Mouse (Mus musculus) megakaryocyte, embryonic 14.5 days (primary cell): ENCODE results near the gene Babam2. TPM values are rescaled to one million over a fixed set of nuclear protein-coding genes. Genes with fewer than 3 reads are reported as not detected.

ENCODE experiments used
- H3K27me3 ChIP-seq: replicated peaks from 2 replicates; pipeline ENCODE3; 2012; ENCODE audit warnings: inconsistent platforms
- H3K36me3 ChIP-seq: replicated peaks from 2 replicates; pipeline ENCODE3; 2012; ENCODE audit warnings: low read length, inconsistent platforms, mixed read lengths
- H3K4me1 ChIP-seq: 2 replicates; pipeline ENCODE4 v1.6.1; 2012; ENCODE audit warnings: inconsistent platforms
- H3K4me3 ChIP-seq: replicated peaks from 2 replicates; pipeline ENCODE3; 2012; ENCODE audit warnings: moderate library complexity, mild to moderate bottlenecking, inconsistent platforms
- H3K9me3 ChIP-seq: 2 replicates; pipeline ENCODE4 v1.6.1; 2012; ENCODE audit warnings: inconsistent platforms
- FLI1 ChIP-seq: IDR thresholded peaks from 2 replicates; pipeline ENCODE4 v1.6.1; 2012; ENCODE audit warnings: low read length, inconsistent platforms, mixed read lengths
- GATA1 ChIP-seq: IDR thresholded peaks from 3 replicates; pipeline ENCODE4 v1.6.1; 2012; ENCODE audit warnings: mixed read lengths, low read length, inconsistent platforms, borderline replicate concordance
- polyA plus RNA-seq: library from polyadenylated mRNA; stranded (reverse); fragments of >175 nt; gene quantifications from 2 replicates; pipeline ENCODE4 v1.2.3, GENCODE M21; 2012; ENCODE audit warnings: low replicate concordance; ENCODE audit not compliant: insufficient read depth

Babam2 gene
- polyA plus RNA-seq, 1 experiment, result 87.2 TPM

DNA sequence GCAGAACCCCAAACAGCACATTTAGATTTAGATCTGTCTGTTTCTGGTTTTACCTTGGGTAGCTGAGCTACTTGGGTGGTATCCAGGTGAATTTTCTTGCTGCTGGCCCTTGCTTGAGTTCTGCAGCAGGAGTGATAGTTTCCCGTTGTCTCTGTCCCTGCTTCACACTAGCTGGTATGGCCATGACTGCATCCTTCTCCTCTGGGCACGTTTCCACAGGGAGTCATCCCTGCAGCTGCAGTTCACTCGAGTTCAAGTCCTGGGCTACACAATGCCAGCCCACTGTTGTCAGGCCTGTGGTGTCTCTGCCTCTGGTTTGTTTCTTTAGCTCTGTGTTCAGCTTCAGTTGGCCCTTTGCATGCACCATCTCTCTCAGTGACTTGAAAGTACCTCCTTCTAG lies 239.0 kb downstream of the Babam2 start:
- peaks cover 21% of the 10 kb centered on the region for H3K4me1 ChIP-seq
- H3K9me3 ChIP-seq, result no peaks in the 10 kb centered on the region
- no peak for TF ChIP-seq FLI1
- TF ChIP-seq GATA1, result no peak

DNA sequence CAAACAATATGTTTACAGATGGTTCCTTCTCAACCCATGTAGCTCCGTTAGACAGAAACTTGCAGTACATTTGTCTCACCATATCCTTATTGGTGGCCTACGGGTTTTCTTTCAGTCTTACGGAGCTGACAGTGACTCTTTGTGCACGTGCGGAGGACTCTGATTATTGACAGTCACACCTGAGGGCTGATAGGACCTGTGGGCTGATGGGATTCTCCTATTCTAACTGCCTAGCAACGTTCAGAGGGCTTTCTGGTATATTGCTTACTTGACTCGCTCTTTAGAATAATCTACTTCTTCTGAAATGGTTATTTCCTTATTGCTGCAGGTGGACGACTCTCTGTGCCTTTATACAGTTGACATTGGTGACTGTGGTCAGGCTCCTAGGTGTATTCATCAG lies 243.4 kb downstream of the Babam2 start:
- Histone ChIP-seq H3K27me3 (no peaks in the 10 kb centered on the region), H3K9me3 (peaks cover 7% of the 10 kb centered on the region; the same call in 1 of the 2 replicates), H3K4me1 (peaks cover 20% of the 10 kb centered on the region), H3K4me3 (no peak overlapping the region), H3K36me3 (peaks cover 11% of the 10 kb centered on the region)
- TF ChIP-seq FLI1 (no peak), GATA1 (no peak)

More for the DNA sequence above, 239.0 kb downstream of the Babam2 start:
- H3K4me3 ChIP-seq, result no peak overlapping the region
- peaks cover 6% of the 10 kb centered on the region for H3K36me3 ChIP-seq
- H3K27me3 ChIP-seq, result no peaks in the 10 kb centered on the region

DNA sequence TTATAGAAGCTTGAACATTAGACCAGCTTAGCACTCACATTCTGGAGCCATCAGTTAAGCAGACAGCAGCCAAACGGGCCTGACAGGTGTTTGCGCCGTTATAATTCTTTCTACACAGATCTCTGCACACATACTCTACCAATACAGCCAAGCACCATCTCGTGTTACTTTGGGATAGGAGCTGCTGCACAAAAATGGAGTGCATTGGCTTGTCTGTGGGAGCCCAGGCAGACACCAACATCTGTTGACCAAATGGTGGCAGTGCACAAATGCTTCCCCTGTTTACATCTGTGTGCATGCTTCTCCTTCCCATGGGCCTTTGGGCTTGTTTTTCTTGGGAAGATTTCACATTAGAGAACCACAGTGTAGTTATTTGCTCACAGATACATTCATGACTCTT lies 249.7 kb downstream of the Babam2 start:
- no peaks in the 10 kb centered on the region for H3K27me3 ChIP-seq
- H3K9me3 ChIP-seq, result peaks cover 7% of the 10 kb centered on the region; the same call in 1 of the 2 replicates
- TF ChIP-seq GATA1 (no peak), FLI1 (no peak)
- peaks cover 11% of the 10 kb centered on the region for H3K36me3 ChIP-seq
- peaks cover 12% of the 10 kb centered on the region for H3K4me1 ChIP-seq
- H3K4me3 ChIP-seq, result no peak overlapping the region

DNA sequence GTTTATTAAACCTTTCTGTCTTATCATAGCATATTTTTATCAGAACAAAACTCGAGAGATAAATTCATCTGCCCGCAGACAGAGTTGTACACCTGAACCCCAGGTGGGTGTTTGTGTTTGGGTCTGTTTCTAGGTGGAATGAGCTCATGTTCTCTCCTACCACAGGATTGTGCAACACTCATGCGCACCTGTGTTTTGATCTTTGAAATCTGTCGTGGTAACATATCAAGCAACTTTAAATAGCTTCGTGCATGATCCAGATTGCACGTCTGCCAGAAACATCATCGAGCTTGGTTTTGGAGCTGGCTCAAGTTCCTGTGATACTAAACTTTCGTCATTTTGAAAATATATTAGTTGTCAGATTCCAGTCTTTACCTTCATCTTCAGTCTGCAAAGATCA lies 251.9 kb downstream of the Babam2 start:
- Histone ChIP-seq H3K4me3 (no peak overlapping the region), H3K4me1 (peaks cover 7% of the 10 kb centered on the region), H3K9me3 (no peaks in the 10 kb centered on the region), H3K27me3 (no peaks in the 10 kb centered on the region), H3K36me3 (no peaks in the 10 kb centered on the region)
- TF ChIP-seq GATA1, result no peak

DNA sequence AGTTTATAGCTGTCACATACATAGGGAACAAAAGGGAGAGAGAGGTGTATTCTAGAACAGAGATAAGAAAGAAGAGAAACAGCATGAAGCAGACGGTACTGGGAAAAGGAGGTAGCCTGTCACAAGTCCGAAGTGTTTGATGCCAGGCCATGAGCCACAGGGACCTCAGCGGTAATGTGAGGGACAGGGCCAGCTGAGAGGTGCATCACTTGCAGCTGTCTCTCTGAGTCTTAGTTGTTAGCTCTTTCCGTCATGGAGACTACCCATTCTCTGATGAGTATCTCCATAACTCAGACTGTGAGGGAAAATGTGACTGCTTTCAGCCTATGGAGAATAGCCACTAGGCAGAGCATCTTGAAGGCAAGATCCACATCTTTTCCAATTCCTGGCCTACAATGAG lies 253.0 kb downstream of the Babam2 start:
- no peaks in the 10 kb centered on the region for H3K27me3 ChIP-seq
- no peak overlapping the region for H3K4me3 ChIP-seq
- H3K36me3 ChIP-seq, result no peaks in the 10 kb centered on the region
- peaks cover 3% of the 10 kb centered on the region; the same call in 1 of the 2 replicates for H3K4me1 ChIP-seq
- TF ChIP-seq FLI1 (no peak), GATA1 (no peak)
- no peaks in the 10 kb centered on the region for H3K9me3 ChIP-seq

DNA sequence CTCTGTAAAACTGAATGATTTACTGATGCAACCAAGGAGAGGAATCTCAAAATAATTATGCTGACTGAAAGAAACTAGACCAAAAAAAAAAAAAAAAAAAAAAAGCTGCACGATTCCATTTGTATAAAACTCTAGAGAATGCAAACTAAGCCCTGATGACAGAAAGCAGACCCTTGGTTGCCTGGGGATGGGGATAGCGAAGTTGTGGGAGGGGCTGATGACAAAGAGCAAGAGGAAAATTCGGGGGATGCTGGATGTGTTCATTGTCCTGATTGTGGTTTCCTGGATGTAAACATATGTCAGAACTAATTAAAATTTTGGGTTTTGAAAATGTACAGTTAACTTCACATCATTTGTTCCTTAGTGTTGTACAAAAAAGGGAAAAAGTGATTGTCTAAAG lies 257.7 kb downstream of the Babam2 start:
- no peak overlapping the region for H3K4me3 ChIP-seq
- TF ChIP-seq GATA1, result no peak
- TF ChIP-seq FLI1, result no peak
- H3K36me3 ChIP-seq, result no peaks in the 10 kb centered on the region
- no peaks in the 10 kb centered on the region for H3K27me3 ChIP-seq
- H3K9me3 ChIP-seq, result no peaks in the 10 kb centered on the region
- H3K4me1 ChIP-seq, result no peaks in the 10 kb centered on the region

DNA sequence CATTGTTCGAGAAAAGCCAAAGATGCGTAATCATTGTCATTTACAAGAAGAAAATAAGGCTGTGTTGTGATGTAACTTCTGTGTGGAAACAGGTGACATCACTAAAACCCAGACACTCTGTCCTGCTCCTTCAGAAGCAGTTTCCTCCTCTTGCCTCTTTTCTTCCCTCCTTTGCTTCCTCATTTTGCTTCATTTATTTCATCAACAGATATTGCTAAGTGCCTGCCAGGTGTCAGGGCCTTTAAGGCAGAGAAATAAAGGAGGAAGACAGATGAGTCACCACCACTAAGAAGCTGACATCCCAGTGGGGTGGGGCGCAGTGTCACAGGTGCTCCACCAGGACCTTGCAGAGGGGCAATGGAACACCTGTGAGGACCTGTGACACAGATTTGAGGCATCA lies 258.9 kb downstream of the Babam2 start:
- Histone ChIP-seq H3K9me3 (no peaks in the 10 kb centered on the region), H3K4me1 (no peaks in the 10 kb centered on the region), H3K4me3 (no peak overlapping the region), H3K27me3 (no peaks in the 10 kb centered on the region), H3K36me3 (no peaks in the 10 kb centered on the region)
- TF ChIP-seq GATA1 (no peak), FLI1 (no peak)

DNA sequence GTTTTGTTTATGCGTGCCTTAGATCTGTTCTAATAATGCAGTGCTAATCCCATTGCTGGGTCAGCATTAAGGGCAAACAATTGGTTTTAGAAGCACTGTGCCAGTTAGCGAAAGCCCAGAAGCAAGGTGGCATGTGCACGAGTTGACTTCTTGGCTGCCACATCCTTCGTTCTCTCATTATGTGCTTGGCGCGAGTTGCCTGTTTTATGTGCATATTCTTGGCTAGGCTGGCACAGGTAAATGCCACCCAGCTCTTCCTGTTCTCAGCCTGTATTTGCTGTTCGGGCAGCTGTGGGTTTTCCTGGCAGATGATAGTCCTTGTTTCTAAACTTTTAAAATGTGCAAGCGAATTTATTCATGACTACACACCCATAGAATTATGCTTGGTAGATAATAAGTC lies 262.4 kb downstream of the Babam2 start:
- Histone ChIP-seq H3K36me3 (no peaks in the 10 kb centered on the region), H3K4me3 (no peak overlapping the region), H3K9me3 (no peaks in the 10 kb centered on the region), H3K27me3 (no peaks in the 10 kb centered on the region), H3K4me1 (peaks cover 7% of the 10 kb centered on the region)
- TF ChIP-seq FLI1 (no peak), GATA1 (no peak)

DNA sequence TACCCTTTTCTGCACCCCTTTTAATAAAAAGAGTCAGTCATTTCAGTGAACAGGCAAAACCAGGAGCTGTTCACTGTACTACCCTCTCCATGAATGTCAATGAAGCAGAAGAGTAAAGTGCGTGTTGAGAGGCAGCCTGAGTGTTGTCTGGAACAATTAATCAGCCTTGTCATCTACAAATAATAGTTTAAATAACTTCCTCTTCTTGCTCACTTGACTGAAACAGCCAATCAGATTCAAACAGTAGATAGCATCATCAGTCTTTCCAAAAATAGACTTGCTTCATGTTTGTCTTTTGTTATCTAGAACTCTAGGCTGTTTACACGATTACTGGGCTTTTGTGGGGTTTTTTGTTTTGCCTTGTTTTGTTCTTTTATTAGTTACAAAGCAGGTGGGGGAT lies 263.9 kb downstream of the Babam2 start:
- no peaks in the 10 kb centered on the region for H3K36me3 ChIP-seq
- H3K4me3 ChIP-seq, result no peak overlapping the region
- no peaks in the 10 kb centered on the region for H3K27me3 ChIP-seq
- peaks cover 11% of the 10 kb centered on the region for H3K4me1 ChIP-seq
- H3K9me3 ChIP-seq, result no peaks in the 10 kb centered on the region
- TF ChIP-seq FLI1 (no peak), GATA1 (no peak)

DNA sequence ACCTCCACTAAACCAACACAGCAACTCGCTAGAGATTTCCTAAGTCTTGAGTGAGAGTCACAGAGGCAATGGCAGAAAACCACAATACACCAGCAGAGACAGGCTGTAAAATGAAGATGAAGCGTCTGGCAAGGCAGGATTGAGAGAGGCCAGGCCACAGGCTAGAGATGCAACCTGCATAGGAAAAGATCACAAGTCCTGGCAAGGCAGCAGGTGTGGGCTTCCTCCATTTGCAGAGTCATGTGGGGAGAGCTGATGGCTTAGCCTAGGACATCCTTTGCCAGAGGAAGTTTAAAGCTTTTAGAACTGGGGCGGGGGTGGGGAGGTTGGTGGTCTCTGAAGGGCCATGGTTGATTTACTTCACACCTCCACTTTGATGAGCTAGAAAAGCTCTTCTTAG lies 264.9 kb downstream of the Babam2 start:
- Histone ChIP-seq H3K27me3 (no peaks in the 10 kb centered on the region), H3K9me3 (no peaks in the 10 kb centered on the region)
- TF ChIP-seq FLI1, result no peak
- TF ChIP-seq GATA1, result no peak

DNA sequence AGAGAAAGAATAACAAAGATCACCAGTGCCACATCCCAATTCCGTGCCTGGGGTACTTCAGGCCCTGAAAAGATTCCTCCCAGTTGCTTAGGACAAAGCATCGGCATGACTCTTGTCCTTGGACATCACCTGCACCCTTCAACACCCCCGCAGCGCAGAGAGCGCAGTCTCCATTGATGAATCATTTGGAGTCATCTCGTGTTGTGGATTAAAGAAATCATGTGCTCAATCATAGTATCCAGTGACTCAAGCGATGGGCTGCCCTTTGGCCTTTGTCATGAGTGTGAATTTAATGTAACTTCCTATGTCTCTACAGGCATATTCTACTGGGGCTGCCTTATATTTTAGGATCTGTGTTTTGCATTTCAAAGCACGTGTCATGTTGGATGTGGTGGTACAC lies 265.9 kb downstream of the Babam2 start:
- H3K9me3 ChIP-seq, result no peaks in the 10 kb centered on the region
- peaks cover 15% of the 10 kb centered on the region for H3K4me1 ChIP-seq
- no peaks in the 10 kb centered on the region for H3K27me3 ChIP-seq
- no peaks in the 10 kb centered on the region for H3K36me3 ChIP-seq
- H3K4me3 ChIP-seq, result no peak overlapping the region
- TF ChIP-seq GATA1, result no peak
- no peak for TF ChIP-seq FLI1

More for the DNA sequence above, 264.9 kb downstream of the Babam2 start:
- Histone ChIP-seq H3K4me3 (no peak overlapping the region), H3K36me3 (no peaks in the 10 kb centered on the region), H3K4me1 (peaks cover 15% of the 10 kb centered on the region)
